Mouse (Mus musculus) spleen, postnatal 14 days (tissue): ENCODE data around the gene Hemgn.

Experiments used
- DNase-seq, 2 experiments: peaks; one replicate each; pipeline ENCODE4 v3.0.0; 2021 to 2022; ENCODE audit warnings: low spot score in 2 of 2

The Hemgn gene

GRCm38 (mm10) chr4:46417491-46417890 lies 4.2 kb upstream of the Hemgn start:
- no peak for DNase-seq

- no peak for DNase-seq
These were observed 1.2 kb downstream of the Hemgn start for GRCm38 (mm10) chr4:46412113-46412512.

DNA sequence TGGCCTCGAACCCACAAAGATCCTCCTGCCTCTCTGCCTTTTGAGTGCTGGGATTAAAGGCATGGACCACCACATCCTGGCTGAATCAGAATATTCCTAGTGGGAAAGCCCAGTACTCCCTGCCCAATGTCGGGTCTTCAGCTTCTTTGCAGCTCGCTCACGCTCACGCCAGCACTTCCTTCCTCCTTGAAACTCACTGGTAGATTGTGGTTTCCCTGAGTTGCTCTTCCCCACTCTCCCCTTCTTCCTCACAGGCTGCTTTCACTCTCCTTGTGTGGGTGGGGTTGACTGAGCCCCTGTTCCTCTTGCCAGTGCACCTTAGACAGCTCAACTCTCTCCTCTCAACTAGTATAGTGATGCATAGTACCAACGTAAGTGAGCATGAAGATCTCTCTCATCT lies 1.8 kb downstream of the Hemgn start:
- no peak for DNase-seq

DNA sequence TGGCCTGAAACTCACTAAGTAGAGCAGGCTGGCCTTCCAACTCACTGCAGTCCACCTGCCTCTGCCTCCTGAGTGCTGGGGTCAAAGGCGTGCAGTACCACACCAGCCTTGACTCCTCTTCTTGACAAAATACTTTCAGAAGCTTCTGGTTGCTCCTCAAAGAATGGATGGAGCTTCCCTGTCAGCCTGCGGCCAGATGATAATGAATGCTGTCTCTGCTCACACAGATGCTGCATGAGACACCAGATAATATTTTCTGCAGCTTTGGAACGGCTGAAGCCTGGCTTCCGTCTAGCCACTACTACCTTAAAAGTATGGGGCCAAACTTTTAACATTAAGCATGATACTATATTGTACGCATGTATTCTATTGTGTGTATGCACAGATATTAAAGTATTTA lies 2.6 kb downstream of the Hemgn start:
- peak in 1 of 2 experiments; percentile 33 for DNase-seq

GRCm38 (mm10) chr4:46406966-46407703 lies 6.2 kb downstream of the Hemgn start:
- peak; percentile 13 to 34 for DNase-seq

GRCm38 (mm10) chr4:46404042-46404795 lies 9.1 kb downstream of the Hemgn start:
- DNase-seq = peak; percentile 29 to 47

DNA sequence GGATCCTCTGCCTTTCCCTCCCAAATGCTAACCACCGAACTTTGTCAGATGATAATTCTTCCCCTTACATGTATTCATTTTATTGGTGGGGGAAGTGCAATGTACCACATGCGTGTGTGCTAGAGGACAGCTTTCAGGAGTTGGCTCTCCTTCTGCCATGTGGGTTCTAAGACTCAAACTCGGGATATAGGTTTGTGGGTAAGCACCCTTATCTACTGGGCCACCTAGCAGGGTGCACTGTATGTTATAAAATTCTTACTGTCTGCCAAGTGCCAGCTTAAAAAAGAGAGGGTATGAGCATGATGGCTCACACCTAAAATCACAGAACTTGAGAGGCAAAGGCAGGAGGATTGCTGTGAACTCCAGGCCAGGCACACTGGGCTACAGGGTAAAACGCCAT lies 14.5 kb downstream of the Hemgn start:
- DNase-seq = no peak

GRCm38 (mm10) chr4:46395736-46396135 lies 17.6 kb downstream of the Hemgn start:
- peak in 1 of 2 experiments; percentile 39 for DNase-seq

- DNase-seq = no peak
These were observed 18.9 kb downstream of the Hemgn start for GRCm38 (mm10) chr4:46394388-46394787.

- DNase-seq = peak; percentile 74 to 86
These were observed 22.8 kb downstream of the Hemgn start for GRCm38 (mm10) chr4:46390390-46390970.

DNA sequence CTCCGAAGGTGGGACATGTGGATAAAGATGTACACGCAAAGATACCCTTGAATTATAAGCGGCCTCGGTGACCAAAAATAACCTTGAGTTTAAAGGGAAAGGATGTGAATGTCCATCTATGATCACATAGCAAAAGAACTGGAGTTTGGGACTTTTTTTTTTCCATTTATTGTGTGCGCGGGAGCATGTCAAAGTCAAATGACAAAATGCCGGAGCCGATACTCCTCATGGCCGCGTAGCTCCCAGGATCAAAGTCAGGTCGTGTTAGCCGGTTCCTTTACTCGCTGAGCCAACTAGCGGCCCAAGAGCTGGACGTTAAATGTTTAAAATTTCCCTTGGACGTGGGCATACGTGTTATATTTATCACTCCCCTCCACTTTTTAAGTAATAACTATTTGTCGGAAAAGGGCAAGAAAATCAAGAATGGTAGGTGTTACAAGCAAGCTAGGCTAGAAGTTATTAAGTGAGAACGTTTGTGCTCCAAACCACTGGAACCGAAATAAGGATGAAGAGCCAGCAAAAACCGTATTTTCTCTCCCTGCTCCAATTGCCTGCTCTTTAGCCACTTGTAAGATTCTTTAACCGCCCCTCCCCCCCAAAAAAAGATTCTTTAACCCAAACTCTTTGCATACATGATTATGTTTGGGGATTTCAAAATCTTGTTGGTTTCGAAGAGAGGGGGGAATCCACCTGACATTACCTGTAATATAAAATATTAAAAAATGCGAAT lies 23.5 kb downstream of the Hemgn start:
- DNase-seq = no peak

GRCm38 (mm10) chr4:46389013-46389611 lies 24.2 kb downstream of the Hemgn start, which contains the start of gene Trmo:
Trmo (minus strand) TSS chr4:46389437.
- DNase-seq = peak; percentile 86 to 90

GRCm38 (mm10) chr4:46388556-46388955 lies 24.8 kb downstream of the Hemgn start:
- DNase-seq = no peak

DNA sequence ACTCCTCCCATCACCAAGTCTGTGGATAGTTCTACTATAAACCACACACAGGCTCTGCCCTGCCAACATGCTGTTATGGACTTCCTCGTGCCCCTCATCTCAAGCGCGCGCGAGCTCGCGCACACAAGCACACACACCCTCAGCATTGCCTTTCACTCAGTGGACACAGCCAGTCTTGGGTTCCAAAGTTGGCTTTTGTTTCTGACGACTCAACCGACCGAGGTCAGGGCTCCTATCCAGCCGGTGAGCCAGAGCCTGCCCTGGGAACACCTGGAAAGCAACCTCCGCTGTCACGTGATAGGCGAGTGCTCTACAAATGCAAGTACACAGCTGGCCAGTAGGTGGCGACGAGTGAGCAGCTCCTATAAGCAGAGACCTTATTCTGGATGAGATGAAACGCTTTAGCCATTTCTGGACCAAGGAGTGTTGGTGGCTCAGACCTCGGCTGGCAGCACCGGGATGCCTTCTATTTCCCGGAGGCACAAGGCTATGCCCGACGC lies 38.4 kb downstream of the Hemgn start:
- DNase-seq = peak; percentile 60 to 78

- no peak for DNase-seq
These were observed 38.9 kb downstream of the Hemgn start for GRCm38 (mm10) chr4:46374455-46374854.

- no peak for DNase-seq
These were observed 42.3 kb downstream of the Hemgn start for GRCm38 (mm10) chr4:46371030-46371429.

- no peak for DNase-seq
These were observed 42.9 kb downstream of the Hemgn start for GRCm38 (mm10) chr4:46370406-46370805.

- no peak for DNase-seq
These were observed 44.2 kb downstream of the Hemgn start for GRCm38 (mm10) chr4:46369070-46369469.

DNA sequence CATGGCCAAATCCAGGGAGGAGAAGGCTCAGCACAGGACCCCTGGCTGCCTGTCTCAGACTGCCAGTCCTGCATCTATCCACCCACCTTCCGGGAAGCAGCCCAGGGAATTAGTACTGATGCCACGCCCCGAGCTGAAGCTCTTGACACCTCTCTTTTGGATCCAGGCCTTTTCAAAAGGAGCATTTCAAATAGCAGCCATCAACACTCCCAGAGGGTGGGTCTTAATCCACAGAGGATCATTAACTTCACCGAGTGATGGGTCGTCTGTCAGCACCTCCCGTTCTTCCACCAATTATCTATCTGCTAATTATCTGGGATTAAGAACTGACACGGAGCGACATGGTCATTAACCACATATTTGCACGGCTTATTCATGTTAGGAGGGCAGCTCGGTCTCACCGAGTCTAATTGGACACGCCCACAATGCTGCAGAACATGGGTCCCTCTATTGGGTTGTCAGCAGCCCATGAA lies 45.8 kb downstream of the Hemgn start:
- DNase-seq = no peak

DNA sequence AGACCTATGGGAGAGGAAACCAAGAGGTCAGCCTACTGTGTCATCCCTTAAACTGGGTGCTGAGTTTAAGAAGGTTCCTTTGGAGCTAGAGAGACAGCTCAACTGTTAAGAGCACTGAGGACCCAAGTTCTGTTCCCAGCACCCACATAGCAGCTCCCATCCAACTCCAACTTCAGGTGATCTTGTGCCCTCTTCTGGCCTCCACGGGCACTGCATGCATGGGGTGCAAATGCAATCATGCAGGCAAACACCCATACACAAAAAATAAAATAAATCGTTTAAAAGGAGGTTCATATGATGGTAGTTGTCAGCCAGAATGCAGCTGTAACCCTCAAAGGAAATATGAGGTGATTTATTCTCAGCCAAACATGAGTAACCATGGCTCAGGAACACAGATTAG lies 48.9 kb downstream of the Hemgn start:
- DNase-seq = no peak

DNA sequence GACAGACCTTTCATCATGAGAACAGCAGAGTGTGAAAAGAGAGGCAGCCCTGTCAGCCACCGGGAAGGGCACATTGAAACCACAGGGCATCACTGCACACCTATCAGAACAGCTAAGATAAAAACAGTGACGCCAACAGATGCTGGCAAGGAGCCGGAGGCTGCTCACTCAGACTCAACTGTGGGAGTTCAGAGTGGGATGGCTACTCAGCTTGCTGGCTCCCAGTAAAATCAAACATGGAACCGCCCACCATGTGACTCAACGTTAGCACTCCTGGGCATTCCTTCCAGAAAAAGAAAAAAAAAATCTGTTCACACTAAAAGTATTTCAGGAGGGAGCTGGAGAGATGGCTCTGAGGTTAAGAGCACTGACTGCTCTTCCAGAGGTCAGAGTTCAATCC lies 52.0 kb downstream of the Hemgn start:
- no peak for DNase-seq
